Mouse (Mus musculus): Measurements from ENCODE around the gene Stoml3. TPM values are rescaled to one million over a fixed set of nuclear protein-coding genes. Genes with fewer than 3 reads are reported as not detected.

Stoml3 gene
- total RNA-seq, 2 experiments from 2014 or later: 0.50 to 0.63 TPM

GRCm38 (mm10) chr3:53478419-53479046, 9.9 kb upstream of the Stoml3 start:
- no peak for DNase-seq

GRCm38 (mm10) chr3:53483414-53484059, 4.9 kb upstream of the Stoml3 start:
- DNase-seq: no peak

GRCm38 (mm10) chr3:53486561-53486960, 1.9 kb upstream of the Stoml3 start:
- DNase-seq: no peak

GRCm38 (mm10) chr3:53486996-53487576, 1.4 kb upstream of the Stoml3 start:
- no peak for DNase-seq

- no peak for DNase-seq
Observed at GRCm38 (mm10) chr3:53498351-53498905, 10.0 kb downstream of the Stoml3 start.

- DNase-seq: no peak
Observed at GRCm38 (mm10) chr3:53502428-53502827, 14.0 kb downstream of the Stoml3 start.

GRCm38 (mm10) chr3:53513096-53513495, 24.6 kb downstream of the Stoml3 start:
- no peak for DNase-seq

- DNase-seq: no peak
Observed at GRCm38 (mm10) chr3:53514221-53515065, 26.0 kb downstream of the Stoml3 start.

- peak; percentile 4 to 14 for DNase-seq
Observed at GRCm38 (mm10) chr3:53522794-53523193, 34.3 kb downstream of the Stoml3 start.

GRCm38 (mm10) chr3:53525737-53526136, 37.3 kb downstream of the Stoml3 start:
- DNase-seq: peak; percentile 84 to 85

- no peak for DNase-seq
Observed at GRCm38 (mm10) chr3:53530305-53530704, 41.9 kb downstream of the Stoml3 start.

GRCm38 (mm10) chr3:53532091-53532490, 43.6 kb downstream of the Stoml3 start:
- DNase-seq: no peak

- no peak for DNase-seq
Observed at GRCm38 (mm10) chr3:53552691-53553090, 64.2 kb downstream of the Stoml3 start.

- no peak for DNase-seq
Observed at GRCm38 (mm10) chr3:53555031-53555952, 66.8 kb downstream of the Stoml3 start.

GRCm38 (mm10) chr3:53557388-53558214, 69.1 kb downstream of the Stoml3 start:
- no peak for DNase-seq

Other genes starting within 250 kb of the Stoml3 start
- 1 to 10 TPM; 7.7 to 9.9 TPM for gene Nhlrc3, start 25.3 kb upstream of the Stoml3 start, total RNA-seq (2021)
- gene Proser1, start 25.0 kb upstream of the Stoml3 start, total RNA-seq (2021): 10 to 100 TPM; 25.2 to 28.3 TPM
- 1 to 10 TPM; 2.1 to 2.5 TPM for gene Frem2, start 168.7 kb downstream of the Stoml3 start, total RNA-seq (2021)

Measured in layer of hippocampus, postnatal 36 days (tissue).